Mouse (Mus musculus) myocyte (in vitro differentiated cells): ENCODE measurements around the gene Ephx4. TPM values are rescaled to one million over a fixed set of nuclear protein-coding genes. Genes with fewer than 3 reads are reported as not detected.

Source experiments
- H3K27me3 ChIP-seq: one replicate; pipeline ENCODE4 v1.6.1; 2011; ENCODE audit not compliant: control insufficient read depth, insufficient read depth, insufficient read length
- H3K36me3 ChIP-seq: one replicate; pipeline ENCODE4 v1.6.1; 2011; ENCODE audit not compliant: control insufficient read depth, insufficient read depth
- H3K4me2 ChIP-seq: one replicate; pipeline ENCODE4 v1.6.1; 2011; ENCODE audit warnings: low read depth, control low read depth
- H3K4me3 ChIP-seq: one replicate; pipeline ENCODE4 v1.5.1; 2011; ENCODE audit warnings: mild to moderate bottlenecking, control low read depth, moderate library complexity
- H3K79me2 ChIP-seq: one replicate; pipeline ENCODE4 v1.6.1; 2011; ENCODE audit not compliant: control insufficient read depth, insufficient read depth
- H3ac ChIP-seq: one replicate; pipeline ENCODE4 v1.6.1; 2011; ENCODE audit not compliant: control insufficient read depth, insufficient read length
- CEBPB ChIP-seq: IDR thresholded peaks from 2 replicates; pipeline ENCODE4 v1.6.1; 2011; ENCODE audit warnings: mild to moderate bottlenecking, moderate library complexity; ENCODE audit not compliant: poor library complexity, insufficient read depth, severe bottlenecking
- E2F4 ChIP-seq: IDR thresholded peaks from one replicate; pipeline ENCODE4 v1.6.1; 2011; ENCODE audit warnings: mild to moderate bottlenecking, control low read depth, moderate library complexity; ENCODE audit not compliant: insufficient read depth
- MAX ChIP-seq: IDR thresholded peaks from one replicate; pipeline ENCODE4 v1.6.1; 2011; ENCODE audit warnings: low read depth, mild to moderate bottlenecking, control low read depth
- MYOD1 ChIP-seq, 3 experiments: IDR thresholded peaks; one replicate each; pipeline ENCODE4 v1.6.1; 2011; ENCODE audit warnings: control low read depth in 2 of 3, low read depth in 2 of 3, mild to moderate bottlenecking in 2 of 3, moderate library complexity in 1 of 3; ENCODE audit not compliant: insufficient read length in 2 of 3, control insufficient read depth in 1 of 3
- MYOG ChIP-seq, 3 experiments: IDR thresholded peaks; one replicate each; pipeline ENCODE4 v1.6.1; 2011; ENCODE audit warnings: control low read depth in 2 of 3, low read depth in 2 of 3, mild to moderate bottlenecking in 2 of 3; ENCODE audit not compliant: insufficient read length in 2 of 3, control insufficient read depth in 1 of 3, insufficient read depth in 1 of 3
- POLR2A ChIP-seq: IDR thresholded peaks from one replicate; pipeline ENCODE4 v1.6.1; 2011; ENCODE audit warnings: low read depth, mild to moderate bottlenecking, control low read depth, moderate library complexity; ENCODE audit not compliant: insufficient read length
- POLR2AphosphoS2 ChIP-seq: IDR thresholded peaks from one replicate; pipeline ENCODE4 v1.6.1; 2011; ENCODE audit warnings: low read depth, control low read depth; ENCODE audit not compliant: insufficient read length
- REST ChIP-seq: IDR thresholded peaks from one replicate; pipeline ENCODE4 v1.6.1; 2011; ENCODE audit warnings: mild to moderate bottlenecking, control low read depth, moderate library complexity; ENCODE audit not compliant: insufficient read depth, insufficient read length
- SRF ChIP-seq: IDR thresholded peaks from one replicate; pipeline ENCODE4 v1.6.1; 2011; ENCODE audit warnings: low read depth; ENCODE audit not compliant: control insufficient read depth, insufficient read length
- TCF12 ChIP-seq: IDR thresholded peaks from one replicate; pipeline ENCODE4 v1.6.1; 2011; ENCODE audit warnings: mild to moderate bottlenecking, control low read depth; ENCODE audit not compliant: poor library complexity, insufficient read depth, severe bottlenecking
- TCF3 ChIP-seq: IDR thresholded peaks from one replicate; pipeline ENCODE4 v1.6.1; 2011; ENCODE audit warnings: low read depth, control low read depth; ENCODE audit not compliant: insufficient read length
- USF1 ChIP-seq: IDR thresholded peaks from one replicate; pipeline ENCODE4 v1.6.1; 2011; ENCODE audit warnings: low read depth, mild to moderate bottlenecking, control low read depth, moderate library complexity
- polyA plus RNA-seq: library from polyadenylated mRNA; unstranded; fragments of >200 nt; fragmentation: generic; extraction: Trizol; gene quantifications from one replicate; pipeline ENCODE4 v1.2.1, GENCODE M21; 2012; ENCODE audit warnings: missing spikeins

The Ephx4 gene
- polyA plus RNA-seq, 1 experiment: not detected

DNA sequence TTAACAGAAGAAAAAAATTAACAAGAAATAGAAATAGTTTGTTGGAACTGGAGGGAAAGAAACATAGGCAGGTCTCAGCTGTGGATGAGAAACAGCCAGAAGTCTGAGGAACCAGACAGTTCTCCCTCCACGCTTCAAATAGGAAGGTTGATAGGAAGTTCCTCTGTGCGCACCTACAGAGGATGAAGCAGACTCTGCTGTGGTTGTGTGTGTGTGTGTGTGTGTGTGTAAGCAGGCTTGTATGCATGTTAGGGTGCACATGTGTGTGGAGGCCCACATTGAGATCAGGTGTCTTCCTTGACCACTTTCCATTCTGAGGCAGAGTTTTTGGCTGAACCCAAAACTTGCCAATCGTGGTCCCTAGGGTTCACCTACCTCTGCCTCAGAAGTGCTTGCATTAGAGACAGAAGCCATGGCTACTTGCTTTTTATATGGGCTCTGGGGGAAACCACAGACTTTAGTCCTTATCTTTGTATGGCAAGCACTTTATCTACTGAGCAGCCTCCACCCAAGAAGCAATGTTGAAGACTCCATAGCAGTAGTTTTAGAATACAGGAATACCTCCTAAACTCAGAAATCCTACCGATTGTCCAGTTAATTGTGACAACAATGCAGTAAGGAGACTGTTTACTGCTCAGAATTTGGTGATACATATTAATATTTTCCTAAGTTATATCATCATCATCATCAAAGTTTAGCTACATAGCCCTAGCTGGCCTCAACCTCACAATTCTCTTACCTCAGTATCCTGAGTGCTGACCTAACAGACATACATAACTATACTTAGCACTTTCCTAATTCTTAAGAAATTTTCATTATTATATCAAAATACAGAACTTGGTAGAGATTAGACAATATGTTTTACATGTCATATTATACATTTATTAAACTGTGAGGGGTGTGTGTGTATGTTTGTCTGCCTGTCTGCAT is 59.9 kb downstream of the Ephx4 start:
- TF ChIP-seq POLR2A: no peak
- TF ChIP-seq TCF12: no peak
- TF ChIP-seq TCF3: no peak
- no peak for TF ChIP-seq MYOG (IDR thresholded peaks at IDR 0.05; ENCODE audit: control insufficient read depth in 1 of 3, insufficient read depth in 1 of 3, insufficient read length in 2 of 3, low read depth in 2 of 3)
- TF ChIP-seq USF1: no peak
- TF ChIP-seq MAX: no peak
- TF ChIP-seq CEBPB: no peak
- TF ChIP-seq REST: no peak
- TF ChIP-seq POLR2AphosphoS2: no peak
- no peak for TF ChIP-seq E2F4
- no peak for TF ChIP-seq MYOD1 (IDR thresholded peaks at IDR 0.05; ENCODE audit: control insufficient read depth in 1 of 3, insufficient read length in 2 of 3, low read depth in 2 of 3)
- no peak for TF ChIP-seq SRF
- Histone ChIP-seq H3K79me2 (no peaks in the 10 kb centered on the region), H3K4me3 (no peak overlapping the region), H3K27me3 (no peaks in the 10 kb centered on the region), H3K36me3 (no peaks in the 10 kb centered on the region), H3K4me2 (no peak overlapping the region), H3ac (no peak overlapping the region)

DNA sequence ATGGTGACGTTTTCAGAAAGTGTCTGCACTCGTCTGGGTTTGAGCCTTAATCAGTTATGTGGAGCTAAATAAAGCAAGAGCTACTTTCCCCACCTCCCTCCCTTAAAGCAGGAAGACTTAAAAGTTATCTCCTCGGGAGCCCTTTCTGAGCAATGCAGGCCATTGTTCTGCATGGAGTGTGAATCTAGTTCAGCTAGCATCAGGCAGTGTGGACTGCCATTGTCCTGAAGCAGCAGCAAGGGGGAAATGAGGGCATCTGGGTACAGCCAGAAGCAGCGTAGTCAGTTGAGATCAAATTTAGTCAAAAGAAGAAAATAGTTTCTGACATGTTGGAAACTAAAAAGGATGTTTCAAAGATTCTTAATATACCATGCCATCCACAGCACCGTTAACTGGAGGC is 64.0 kb downstream of the Ephx4 start:
- no peaks in the 10 kb centered on the region for H3K36me3 ChIP-seq
- no peaks in the 10 kb centered on the region for H3K79me2 ChIP-seq
- no peak overlapping the region for H3ac ChIP-seq
- no peaks in the 10 kb centered on the region for H3K27me3 ChIP-seq
- no peak overlapping the region for H3K4me2 ChIP-seq
- H3K4me3 ChIP-seq: no peak overlapping the region
- TF ChIP-seq MAX: no peak
- no peak for TF ChIP-seq MYOD1 (IDR thresholded peaks at IDR 0.05; ENCODE audit: control insufficient read depth in 1 of 3, insufficient read length in 2 of 3, low read depth in 2 of 3)
- TF ChIP-seq TCF3: no peak
- TF ChIP-seq CEBPB: no peak
- no peak for TF ChIP-seq E2F4
- TF ChIP-seq REST: no peak
- no peak for TF ChIP-seq POLR2A
- TF ChIP-seq MYOG (IDR thresholded peaks at IDR 0.05; ENCODE audit: control insufficient read depth in 1 of 3, insufficient read depth in 1 of 3, insufficient read length in 2 of 3, low read depth in 2 of 3): no peak
- TF ChIP-seq SRF: no peak
- TF ChIP-seq TCF12: no peak
- no peak for TF ChIP-seq USF1
- no peak for TF ChIP-seq POLR2AphosphoS2

DNA sequence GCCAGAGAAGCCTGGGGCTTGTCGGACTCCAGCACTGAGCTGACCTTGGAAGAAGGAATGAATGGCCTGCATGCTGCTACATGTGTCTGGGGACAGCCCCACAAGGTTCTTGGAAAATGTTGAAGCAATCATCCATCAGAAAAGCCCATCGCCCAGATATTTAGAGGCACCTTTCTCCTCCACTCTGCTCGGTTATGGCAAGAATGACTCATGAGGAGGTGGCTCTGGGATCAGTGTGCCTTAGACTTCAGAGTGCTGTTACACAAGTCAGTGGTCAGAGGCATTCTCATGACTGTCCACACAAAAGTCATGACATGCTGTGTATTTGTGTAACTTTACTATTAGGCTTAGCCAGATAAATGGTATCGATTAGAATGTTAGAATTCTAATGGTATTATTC is 64.6 kb downstream of the Ephx4 start:
- no peaks in the 10 kb centered on the region for H3K36me3 ChIP-seq
- no peak overlapping the region for H3K4me3 ChIP-seq
- no peaks in the 10 kb centered on the region for H3K27me3 ChIP-seq
- no peak overlapping the region for H3ac ChIP-seq
- TF ChIP-seq MAX (no peak), MYOG (IDR thresholded peaks at IDR 0.05; ENCODE audit: control insufficient read depth in 1 of 3, insufficient read depth in 1 of 3, insufficient read length in 2 of 3, low read depth in 2 of 3) (no peak), TCF3 (no peak), TCF12 (no peak), USF1 (no peak), E2F4 (no peak)
- no peaks in the 10 kb centered on the region for H3K79me2 ChIP-seq
- H3K4me2 ChIP-seq: no peak overlapping the region

DNA sequence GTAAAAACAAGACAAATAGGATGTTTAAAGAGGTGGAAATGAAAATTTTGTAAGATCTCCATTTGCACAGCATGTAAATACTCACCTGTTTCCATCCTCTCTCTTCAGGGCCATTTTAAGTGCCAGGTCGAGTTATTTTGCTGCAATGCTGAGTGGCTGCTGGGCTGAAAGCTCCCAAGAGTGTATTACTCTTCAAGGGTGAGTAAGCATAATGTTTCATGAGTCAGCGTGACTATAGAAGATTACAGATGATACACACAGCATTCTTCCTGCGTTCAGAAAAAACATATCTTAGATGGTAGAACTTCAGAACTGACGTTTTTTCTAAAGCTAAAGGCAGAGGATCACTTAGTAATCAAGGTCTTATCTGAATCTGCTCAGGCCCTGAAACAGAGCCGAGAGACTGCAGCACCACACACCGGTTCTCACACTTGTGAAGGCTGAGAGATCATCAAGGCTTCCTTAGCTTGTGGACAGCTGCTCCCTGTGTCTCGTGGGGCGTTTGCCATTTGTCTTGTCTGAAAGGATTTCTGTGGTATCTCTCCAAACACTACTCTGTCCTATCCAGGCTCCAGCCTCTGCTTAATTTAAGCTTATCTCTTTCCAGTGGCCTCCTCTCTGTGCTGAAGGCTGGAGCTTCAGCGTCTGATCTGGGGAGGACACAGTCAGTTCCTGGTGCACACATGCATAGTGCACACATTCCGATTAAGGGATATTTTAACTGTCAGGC is 68.2 kb downstream of the Ephx4 start:
- Histone ChIP-seq H3ac (no peak overlapping the region), H3K4me2 (peak overlapping the region; percentile 53), H3K27me3 (no peaks in the 10 kb centered on the region), H3K4me3 (no peak overlapping the region), H3K79me2 (no peaks in the 10 kb centered on the region), H3K36me3 (no peaks in the 10 kb centered on the region)
- TF ChIP-seq MYOD1 (IDR thresholded peaks at IDR 0.05; ENCODE audit: control insufficient read depth in 1 of 3, insufficient read length in 2 of 3, low read depth in 2 of 3) (peak in 2 of 3 experiments; percentile 48 to 57), SRF (no peak), MYOG (IDR thresholded peaks at IDR 0.05; ENCODE audit: control insufficient read depth in 1 of 3, insufficient read depth in 1 of 3, insufficient read length in 2 of 3, low read depth in 2 of 3) (peak in 2 of 3 experiments; percentile 56 to 57), POLR2A (no peak)

Other genes starting within 250 kb of the Ephx4 start
- gene Tgfbr3, start 113.1 kb upstream of the Ephx4 start, polyA plus RNA-seq: 0.71 TPM
- 0.95 TPM for gene Brdt, start 71.6 kb upstream of the Ephx4 start, polyA plus RNA-seq
- gene Lpcat2b, start 28.8 kb downstream of the Ephx4 start, polyA plus RNA-seq: not detected
- gene Btbd8, start 35.3 kb downstream of the Ephx4 start, polyA plus RNA-seq: 0.62 TPM
- 0.02 TPM for gene Gm42669, start 104.9 kb downstream of the Ephx4 start, polyA plus RNA-seq
- gene 1700028K03Rik, start 132.0 kb downstream of the Ephx4 start, polyA plus RNA-seq: not detected
- gene Rpap2, start 194.6 kb downstream of the Ephx4 start, polyA plus RNA-seq: 9.7 TPM
- 2.7 TPM for gene Glmn, start 195.2 kb downstream of the Ephx4 start, polyA plus RNA-seq